Mouse (Mus musculus) frontal cortex, adult (tissue): ENCODE measurements around the gene Agtpbp1.

Experiments
- ATAC-seq: cut with Nextera tagmentation; 2 replicates; pipeline ENCODE4 v1.9.2; 2017; ENCODE audit warnings: mild to moderate bottlenecking, moderate library complexity, mixed read lengths; ENCODE audit not compliant: low TSS enrichment

The Agtpbp1 gene

DNA sequence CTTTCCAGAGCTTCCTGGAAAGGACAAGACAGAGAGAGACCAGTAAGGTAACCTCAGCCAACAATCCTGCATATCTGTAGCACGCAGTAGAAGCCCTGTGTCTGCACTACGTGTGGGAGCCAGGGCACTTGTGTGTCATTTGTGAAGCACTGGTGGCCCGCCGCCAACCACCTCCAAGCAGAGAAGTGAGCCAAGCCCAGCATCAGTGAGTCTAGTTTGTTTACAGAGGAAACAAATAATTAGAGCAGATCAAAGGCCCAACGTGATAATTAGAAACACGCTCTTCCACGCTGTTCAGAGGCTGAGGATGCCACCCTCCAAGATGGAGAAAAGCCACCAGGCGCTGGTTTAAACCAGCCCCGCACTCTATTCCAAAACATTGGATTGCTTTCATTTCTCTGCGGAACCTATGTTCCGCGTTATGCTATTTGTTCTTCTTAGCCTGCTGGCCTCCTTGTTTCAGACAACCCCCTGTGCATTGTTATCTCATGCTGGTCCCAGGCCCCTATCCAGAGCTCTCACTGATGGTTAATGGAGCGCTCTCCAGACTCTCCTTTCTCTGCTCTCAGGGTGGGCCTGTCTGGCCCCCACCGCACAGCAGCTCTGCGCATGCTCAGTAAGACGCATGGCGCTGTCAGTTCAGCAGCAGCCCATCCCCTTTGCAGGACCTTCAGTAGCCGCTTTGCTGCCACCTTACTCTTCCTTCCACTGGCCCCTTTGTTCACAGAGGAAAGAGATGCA, 153.7 kb downstream of the Agtpbp1 start:
- ATAC-seq = peak; percentile 64

DNA sequence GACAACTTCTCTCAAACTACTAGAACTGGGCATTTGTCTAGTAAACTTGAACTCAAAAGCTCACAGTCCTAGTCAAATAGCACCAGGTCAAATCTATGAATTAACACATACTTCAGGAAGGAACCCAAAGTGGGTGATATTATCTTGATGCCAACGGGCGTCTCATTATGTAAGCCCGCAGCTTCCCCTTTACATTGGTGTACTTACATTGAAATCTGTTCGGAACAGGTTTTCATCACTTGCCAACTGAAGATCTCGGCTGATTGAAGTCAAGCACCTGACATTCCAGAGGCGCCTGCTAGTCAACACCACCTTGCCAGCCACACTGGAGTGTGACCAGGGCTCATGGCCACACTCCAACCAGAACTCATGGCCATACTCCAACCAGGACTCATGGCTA, 155.7 kb downstream of the Agtpbp1 start:
- no peak for ATAC-seq

DNA sequence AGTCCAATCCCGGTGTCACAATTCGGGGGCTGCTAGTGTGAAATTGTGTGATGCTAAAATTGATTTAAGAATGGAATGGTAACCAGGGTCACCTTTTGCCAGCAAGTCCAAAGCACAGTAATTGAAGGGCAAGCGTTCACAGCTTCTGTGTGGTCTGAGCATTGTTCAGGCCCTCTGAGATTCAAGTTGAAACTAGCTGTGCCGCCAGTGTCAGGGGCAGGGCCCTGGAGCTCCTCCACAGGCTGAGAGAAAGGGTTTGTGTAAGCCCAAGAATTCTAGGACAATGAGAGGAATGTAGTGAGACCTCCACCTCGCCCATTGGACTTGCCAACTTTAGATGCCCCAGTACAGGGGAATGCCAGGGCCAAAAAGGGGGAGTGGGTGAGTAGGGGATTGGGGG, 161.2 kb downstream of the Agtpbp1 start:
- no peak for ATAC-seq

DNA sequence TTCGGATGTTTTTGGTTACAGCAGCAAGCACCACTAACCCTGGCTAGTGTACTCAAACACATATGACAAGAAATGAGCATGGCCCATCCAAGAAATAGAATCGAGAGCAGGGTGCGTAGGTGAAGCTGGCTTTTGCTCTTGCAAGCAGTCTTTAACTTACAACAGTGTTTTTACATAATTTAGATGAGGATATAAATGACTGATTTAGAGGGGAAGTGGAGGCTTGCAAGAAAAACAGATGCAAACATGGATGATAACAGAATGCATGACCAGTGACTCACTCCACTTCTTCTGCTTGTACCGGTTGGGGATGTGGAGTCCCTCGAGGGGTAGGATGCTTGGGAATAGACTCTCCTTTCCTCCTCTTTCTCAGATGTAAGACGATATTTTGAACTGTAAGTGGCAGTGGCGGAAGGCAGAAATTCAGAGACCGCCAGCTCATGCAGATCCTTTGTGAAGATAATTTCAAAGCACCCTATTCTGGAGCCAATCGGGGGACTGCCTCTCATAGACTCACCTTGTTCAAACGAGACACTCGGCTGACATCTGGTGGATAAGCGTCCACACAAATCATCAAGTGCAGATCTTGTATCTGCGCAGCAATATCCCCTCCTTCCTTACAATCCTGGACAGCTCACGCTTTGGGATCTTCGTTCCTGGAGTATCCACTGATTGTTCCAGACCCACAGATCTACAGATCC, 168.3 kb downstream of the Agtpbp1 start:
- peak; percentile 69 for ATAC-seq

DNA sequence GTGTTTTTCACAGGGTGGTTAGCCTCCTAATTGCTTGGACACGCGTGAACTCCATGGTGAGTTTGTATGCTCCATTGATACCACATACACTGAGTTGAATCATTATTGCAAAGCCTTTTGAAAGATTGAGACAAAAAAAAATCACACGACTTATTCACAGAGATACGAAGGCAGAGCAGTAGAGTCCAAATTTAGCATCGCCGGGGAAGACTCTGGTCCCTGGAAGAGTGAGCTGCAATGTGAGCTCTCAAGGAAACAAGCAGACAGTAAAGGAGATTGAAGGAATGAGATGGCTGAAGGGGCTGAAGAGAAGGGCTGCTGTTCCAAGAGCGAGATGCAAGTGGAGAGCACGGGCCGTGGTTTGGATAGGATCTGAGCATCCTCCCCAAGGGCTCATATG, 171.1 kb downstream of the Agtpbp1 start:
- ATAC-seq = peak; percentile 68

DNA sequence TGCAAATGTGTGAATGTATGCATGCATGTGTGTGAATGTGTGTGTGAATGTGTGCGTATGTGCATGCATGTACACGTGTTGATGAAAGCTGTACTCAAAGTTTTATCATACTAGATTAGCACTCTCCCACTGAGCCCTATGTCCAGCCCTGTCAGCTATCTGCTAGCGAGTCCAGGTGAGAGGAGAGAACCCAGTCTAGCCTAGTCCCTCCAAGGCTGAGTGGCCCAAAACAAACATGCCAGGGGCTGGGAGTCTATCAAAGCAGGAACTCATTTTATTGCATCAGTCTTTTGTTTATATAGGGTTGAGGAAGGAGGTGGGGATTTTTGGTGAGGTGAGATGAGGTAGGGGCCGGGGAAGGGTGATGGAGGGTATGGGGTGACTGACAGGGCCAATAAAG, 172.4 kb downstream of the Agtpbp1 start:
- no peak for ATAC-seq

DNA sequence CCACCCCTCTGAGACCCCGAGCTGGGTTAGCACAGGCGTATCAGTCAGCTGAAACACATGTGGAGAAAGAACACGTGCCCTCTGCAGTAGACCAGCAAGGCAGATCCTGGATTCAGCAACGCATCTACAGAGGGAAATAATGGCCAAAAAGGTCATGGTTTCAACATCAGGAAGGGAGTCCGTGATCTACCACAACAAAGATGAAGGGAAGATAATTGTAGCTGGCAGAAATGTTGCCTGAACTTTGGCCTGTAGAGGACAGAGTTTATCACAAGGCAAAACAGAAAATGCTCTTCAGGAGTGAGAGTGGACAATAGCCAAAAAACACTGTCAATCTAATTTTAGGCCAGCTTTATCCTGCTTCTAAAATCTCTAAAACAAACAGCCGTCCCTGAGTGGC, 177.8 kb downstream of the Agtpbp1 start:
- no peak for ATAC-seq

DNA sequence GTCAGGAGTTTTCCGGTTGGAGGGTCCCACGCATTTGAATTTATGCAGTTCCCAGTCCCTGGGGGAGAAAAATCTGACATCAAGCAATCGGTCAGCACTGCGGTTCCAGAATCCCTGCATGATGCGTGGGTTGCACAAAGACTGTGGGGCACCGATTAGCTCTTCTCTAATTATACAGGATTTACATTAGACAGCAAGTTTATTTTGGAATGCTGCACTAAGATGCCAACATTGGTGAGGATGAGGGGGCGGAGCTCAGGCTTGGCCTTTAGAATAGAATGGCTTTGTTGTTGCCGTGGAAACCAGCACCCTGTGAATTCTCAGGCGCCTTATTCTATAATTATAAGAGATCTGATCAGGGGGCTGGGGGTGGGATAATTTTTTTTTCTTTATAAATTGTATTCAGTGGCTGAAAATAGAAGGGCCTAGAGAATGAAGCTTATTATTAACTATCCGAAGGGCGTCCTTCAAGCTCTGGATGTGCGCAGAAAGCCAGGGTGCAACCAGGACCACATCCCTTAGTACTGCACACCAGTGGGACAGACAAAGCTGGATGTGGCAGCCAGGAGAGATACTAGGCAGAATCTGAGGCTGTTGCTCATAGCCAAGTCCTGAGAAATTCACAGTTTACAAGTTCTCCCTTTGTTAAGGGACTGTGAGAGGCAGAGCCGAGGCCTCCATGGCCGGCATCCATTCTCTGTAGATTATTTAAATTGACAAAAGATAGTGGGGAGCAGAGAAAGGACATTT, 182.8 kb downstream of the Agtpbp1 start:
- peak; percentile 81 for ATAC-seq

DNA sequence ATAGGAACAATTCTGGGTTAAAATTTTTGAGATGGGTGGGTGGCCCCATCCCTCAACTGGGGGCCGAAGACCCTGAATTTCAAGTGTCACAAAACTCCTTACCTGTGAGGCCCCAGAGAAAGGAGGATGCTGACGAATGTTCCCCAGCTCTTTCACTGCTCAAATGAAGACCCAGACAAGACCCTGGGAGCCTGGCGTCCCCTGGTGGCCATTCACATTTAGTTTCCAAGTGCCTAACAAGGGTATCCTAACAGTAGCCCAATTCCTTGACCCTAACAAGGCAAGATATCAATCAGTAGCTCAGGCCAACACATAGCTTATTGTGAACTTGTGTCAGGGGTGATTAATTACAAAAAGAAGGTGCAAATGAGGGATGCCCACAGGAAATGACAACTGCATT, 187.5 kb downstream of the Agtpbp1 start:
- ATAC-seq = no peak
